Mouse (Mus musculus): Measurements from ENCODE around the gene Tmco5. TPM values are rescaled to one million over a fixed set of nuclear protein-coding genes. Genes with fewer than 3 reads are reported as not detected.

The Tmco5 gene
- total RNA-seq (2021) = 1 to 10 TPM; 3.5 to 4.1 TPM

DNA sequence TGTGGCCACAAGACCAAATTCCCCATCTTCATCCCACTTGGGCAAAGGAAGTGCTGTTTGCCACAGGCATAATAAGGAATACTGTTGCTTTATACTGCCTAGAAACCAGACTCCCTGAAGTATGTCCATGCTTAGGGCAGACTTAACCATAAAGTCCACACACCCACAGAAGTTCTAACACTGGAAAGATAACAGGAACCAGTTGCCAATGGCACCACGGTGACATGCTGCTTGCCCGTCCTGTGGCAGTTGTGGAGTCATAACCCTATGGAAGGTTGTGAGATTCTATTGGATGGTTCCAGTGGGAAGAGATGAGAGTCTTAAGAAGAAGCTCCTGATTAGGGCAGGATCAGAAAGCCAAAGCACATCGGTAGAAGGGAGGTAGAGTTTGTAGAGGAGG lies at the start of gene Tmco5:
Gene Tmco5, plus strand, starts transcription at position 301 of the 400 bp plus-strand sequence.
- DNase-seq (ENCODE audit: low spot score in 2 of 2) = no peak
- intact Hi-C loops (cut with DNase I) = no loop called here

DNA sequence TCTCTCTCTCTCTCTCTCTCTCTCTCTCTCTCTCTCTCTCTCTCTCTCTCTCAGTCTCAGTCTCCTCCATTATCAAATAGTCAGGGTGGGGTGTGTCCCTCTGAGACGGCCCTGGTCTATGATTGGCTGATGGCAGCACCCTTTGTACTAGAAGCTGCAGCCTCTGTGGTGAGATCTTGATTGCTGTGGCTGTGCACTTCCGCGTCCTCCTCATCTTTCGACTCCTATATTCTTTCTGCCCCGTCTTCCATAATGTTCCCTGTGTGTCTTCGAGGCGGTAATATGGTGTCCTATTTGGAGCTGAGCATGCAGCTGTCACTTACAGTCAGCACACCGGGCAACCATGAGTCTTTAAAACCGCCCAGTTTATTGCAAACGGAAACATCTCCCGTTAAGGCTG lies 46.6 kb upstream of the Tmco5 start:
- intact Hi-C loops (cut with DNase I) = no loop called here

DNA sequence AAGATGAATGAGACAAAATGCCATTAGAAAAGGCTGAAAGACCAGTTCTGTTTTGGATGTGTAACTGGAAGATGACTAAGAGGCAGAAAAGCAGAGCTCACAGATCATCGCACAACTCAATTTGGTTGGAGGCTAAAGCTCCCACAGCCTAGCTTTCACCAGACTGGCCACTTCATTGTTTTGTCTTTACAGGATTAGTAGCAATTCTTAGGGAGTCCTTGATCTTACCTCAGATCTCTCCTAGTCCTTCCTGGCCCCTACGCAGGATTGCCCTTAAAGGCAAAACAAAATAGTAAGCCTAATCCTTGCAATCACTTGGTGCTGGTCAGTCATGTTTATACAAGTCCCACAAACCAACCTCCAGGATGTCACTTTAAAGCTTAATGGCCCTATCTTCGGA lies 40.7 kb upstream of the Tmco5 start:
- no peak for DNase-seq (ENCODE audit: low spot score in 2 of 2)

More for the DNA sequence above, 46.6 kb upstream of the Tmco5 start:
- DNase-seq (ENCODE audit: low spot score in 2 of 2) = no peak

DNA sequence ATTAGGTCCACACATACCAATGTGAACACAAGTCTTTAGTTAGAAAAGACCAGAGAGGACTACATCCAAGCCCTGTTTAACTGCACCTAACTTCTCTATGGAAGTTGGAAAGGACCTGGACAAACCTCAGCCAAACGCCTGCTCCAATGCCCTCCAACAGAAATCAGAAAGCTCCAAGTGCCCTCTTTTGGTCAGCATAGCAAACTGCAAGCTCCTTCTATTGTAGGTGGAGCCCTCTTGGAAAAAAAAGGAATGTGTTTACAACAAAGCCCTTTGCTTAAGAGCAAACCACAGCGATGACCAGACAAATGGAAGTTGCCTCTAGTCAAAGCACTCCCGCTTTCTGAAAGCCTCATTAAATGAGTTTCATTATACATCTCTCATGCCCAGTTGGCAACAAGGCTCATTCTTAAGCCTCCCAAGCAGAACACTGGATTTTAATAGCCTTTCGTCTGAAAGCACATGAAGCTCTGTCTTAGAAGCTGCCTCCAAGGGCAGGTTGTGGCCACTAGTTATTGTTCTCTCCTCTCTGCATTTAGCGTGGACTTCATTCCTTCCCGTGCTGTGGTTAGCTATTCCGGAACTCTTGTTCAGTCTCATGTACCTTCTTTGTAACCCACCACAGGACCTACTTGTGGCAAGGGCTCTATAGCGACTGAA lies 39.8 kb upstream of the Tmco5 start:
- DNase-seq (ENCODE audit: low spot score in 2 of 2) = peak in 1 of 2 experiments; percentile 49
- intact Hi-C loops (cut with DNase I) = no loop called here

More for the DNA sequence above, 40.7 kb upstream of the Tmco5 start:
- intact Hi-C loops (cut with DNase I) = no loop called here

DNA sequence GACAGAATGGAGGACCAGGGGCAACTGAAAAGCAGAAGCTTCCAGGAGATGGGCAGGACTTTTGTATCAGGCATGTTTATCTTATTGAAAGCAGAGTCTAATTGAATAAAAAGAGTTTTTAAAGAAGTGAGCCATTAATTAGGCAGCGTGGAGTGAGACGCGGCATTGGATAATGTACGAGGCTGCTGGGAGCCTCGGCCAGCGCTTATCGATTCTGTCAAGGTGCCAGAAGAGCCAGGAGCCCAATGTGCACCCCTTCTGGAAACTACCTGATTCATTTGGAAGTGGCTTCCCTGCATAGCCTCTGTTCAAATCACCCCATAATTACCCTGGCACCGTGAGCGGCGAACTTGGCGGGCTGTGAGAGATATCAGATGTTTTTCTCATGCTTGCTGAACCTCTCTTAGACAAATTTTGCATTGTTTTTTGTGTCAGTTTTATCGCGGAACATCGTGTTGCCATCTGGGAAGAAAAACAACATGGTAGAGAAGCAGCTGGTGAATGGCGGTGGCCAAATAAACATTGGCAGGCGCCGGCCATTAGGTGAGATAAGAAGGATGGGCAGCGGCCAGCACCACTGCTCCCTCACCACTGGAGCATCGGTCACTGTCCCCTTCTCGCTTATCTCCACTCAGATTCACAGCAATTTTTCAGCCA lies 28.4 kb upstream of the Tmco5 start:
- intact Hi-C loops (cut with DNase I) = no loop called here
- DNase-seq (ENCODE audit: low spot score in 2 of 2) = no peak

DNA sequence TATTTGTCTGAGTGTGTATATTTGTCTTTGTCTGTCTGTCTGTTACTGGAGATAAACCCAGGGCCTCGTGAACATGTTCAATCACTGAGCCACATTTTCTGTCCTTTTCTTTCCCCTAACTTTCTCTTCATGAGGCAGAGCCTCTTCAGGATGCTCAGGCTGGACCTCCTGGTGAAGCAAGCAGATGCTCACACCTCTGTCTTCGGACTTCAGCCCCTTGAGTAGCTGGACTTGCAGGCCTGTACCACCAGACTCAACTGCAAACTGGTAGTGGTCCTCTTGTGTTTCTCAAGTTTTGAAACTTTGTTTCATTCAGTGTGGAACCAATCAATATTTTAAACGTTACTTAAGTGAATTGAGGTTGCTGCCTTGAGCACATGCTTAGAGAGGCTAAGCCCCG lies 27.1 kb upstream of the Tmco5 start:
- no peak for DNase-seq (ENCODE audit: low spot score in 2 of 2)
- intact Hi-C loops (cut with DNase I) = no loop called here

- intact Hi-C loops (cut with DNase I) = no loop called here
- no peak for DNase-seq (ENCODE audit: low spot score in 2 of 2)
Measured at GRCm38 (mm10) chr2:116852249-116852648, 26.2 kb upstream of the Tmco5 start.

- intact Hi-C loops (cut with DNase I) = no loop called here
- no peak for DNase-seq (ENCODE audit: low spot score in 2 of 2)
Measured at GRCm38 (mm10) chr2:116858703-116859102, 19.8 kb upstream of the Tmco5 start.

DNA sequence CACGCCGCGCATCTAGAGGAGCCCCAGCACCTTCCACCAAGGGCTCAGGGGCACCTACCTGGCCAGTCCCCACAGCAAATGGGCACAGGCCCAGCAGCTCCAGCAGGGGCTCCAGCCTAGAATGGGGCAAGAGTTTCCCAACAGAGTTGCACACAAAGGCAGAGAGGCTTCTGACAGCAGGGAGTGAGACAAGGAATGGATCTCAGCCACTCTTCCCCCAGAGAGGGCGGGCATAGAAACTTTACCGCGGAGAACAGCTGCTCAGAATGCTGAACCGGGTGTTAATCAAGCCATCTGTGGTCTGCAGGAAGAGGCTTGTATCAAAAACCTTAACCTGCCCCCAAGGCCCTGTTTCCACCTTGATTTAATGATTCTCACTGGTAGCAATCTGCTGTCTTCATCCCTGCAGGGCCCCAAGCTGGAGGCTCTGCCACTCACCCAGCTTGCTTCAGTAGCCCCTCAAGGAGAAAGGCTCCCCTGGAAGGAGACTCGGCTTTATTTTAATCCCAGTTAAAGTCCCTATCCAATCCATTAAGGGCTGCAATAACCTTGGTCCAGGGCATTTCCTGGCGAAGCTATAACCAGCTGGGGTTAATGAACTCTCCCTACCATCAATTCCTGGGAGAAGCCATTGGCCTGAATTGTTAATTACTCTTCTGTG lies 1.4 kb upstream of the Tmco5 start:
- intact Hi-C loops (cut with DNase I) = no loop called here
- DNase-seq (ENCODE audit: low spot score in 2 of 2) = peak in 1 of 2 experiments; percentile 33

GRCm38 (mm10) chr2:116879730-116880129 lies 1.2 kb downstream of the Tmco5 start:
- intact Hi-C loops (cut with DNase I) = no loop called here
- peak; percentile 33 to 83 for DNase-seq (ENCODE audit: low spot score in 2 of 2)

DNA sequence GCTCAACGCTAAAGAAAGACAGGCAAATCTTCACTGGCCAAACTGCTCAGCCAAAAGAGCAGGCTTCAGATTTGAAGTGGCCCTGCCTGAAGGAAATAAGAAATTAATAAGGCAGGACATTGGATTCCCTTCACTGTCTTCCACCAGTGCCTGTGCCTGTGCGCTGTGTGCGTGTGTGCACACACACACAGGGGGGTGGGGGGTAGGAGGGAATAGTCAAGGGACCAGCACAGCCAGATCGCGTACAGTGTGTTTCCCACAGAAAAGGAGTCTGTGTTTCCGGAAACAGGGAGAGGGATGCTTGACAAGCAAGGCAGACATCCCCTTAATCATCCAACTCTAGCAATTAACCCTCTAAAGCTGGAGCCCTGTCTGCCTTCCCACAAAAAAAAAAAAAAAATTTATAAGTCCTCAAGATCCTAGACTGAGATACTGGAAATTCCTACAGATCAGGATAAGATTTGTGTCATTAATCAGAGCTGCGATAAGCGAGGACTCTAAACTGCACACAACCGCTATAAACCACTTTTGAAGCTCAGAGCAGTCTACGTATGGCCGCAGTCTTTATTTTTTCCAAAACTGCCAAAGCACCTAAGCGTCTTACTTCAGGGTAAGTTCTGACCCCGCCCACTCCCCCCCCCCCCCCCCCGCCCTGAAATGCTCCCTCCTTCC lies 15.0 kb downstream of the Tmco5 start:
- DNase-seq (ENCODE audit: low spot score in 2 of 2) = no peak
- intact Hi-C loops (cut with DNase I) = loop anchor here (5.0 kb wide), 1 partner anchor 549 kb away; no protein-coding TSS in a partner anchor

DNA sequence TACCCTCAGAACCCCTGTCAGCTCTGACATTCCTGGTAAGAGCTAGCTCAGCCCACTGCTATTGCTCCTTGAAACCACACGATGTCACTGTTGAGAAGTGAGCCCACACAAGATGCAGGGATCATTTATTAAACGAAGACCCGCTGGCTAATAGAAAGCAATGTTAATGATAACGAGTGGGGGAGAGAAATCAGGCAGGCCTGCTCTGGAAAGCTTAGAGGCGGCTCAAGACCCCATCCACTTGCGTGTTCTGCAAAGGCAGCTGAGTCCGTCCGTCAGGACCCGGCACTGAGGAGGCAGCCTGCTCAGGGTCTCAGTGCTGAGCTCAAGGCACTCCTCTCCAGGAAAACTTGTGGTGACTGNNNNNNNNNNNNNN lies 15.5 kb downstream of the Tmco5 start:
- DNase-seq (ENCODE audit: low spot score in 2 of 2) = peak; percentile 60 to 61
- intact Hi-C loops (cut with DNase I) = loop anchor here (5.0 kb wide), 1 partner anchor 548 kb away; no protein-coding TSS in a partner anchor

- intact Hi-C loops (cut with DNase I) = loop anchor here (1.0 to 5.0 kb wide), 4 partner anchors 222 to 348 kb away; partner anchors contain the start of genes Fam98b and Spred1
- DNase-seq (ENCODE audit: low spot score in 2 of 2) = peak; percentile 99
Measured at GRCm38 (mm10) chr2:116899615-116900272, 21.3 kb downstream of the Tmco5 start.

DNA sequence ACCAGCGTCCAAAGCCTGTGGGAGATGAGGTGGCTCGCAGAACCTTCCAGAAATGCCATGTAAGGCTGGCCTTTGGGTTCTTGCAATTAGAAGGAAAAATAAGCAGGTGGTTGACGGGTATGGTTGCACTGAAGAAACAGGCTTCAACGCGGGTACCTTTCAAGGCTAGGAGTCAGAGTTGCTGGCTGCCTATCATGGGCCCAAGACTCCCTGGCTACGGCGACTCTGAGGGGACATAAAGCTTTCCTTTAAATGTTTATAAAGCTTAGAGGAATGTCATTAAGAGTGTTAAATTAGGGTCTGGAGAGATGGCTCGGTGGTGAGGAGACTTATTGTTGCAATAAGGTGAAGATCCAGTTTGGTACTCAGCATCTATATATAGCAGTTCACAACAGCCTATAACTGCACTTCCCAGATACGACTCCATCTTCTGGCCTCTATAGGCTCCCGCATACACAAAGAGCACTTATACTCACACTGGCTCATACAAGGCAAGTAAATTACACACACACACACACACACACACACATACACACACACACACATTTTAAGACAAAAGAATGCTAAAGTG lies 21.9 kb downstream of the Tmco5 start:
- no peak for DNase-seq (ENCODE audit: low spot score in 2 of 2)
- intact Hi-C loops (cut with DNase I) = loop anchor here (1.0 kb wide), 3 partner anchors 221 to 331 kb away; partner anchors contain the start of gene Spred1

DNA sequence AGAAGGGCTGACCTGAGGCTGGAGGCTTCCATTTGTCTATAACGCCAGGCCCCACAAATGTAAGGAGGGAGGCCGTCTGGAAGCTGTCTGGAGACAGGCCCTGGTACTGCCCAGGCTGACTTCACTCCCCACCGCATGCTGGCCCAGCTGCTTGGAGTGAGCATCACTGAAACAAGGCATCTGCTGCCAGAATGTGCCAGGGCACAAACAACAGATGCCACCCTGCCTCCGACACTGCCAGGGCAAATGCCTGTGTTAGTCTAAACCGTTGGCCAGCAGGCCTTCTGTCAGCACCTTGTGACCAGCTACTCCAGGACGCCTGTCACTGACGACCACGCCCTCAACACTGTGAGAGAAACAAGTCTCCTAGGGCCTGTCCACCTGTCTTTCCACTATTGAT lies 29.8 kb downstream of the Tmco5 start:
- intact Hi-C loops (cut with DNase I) = no loop called here
- no peak for DNase-seq (ENCODE audit: low spot score in 2 of 2)

DNA sequence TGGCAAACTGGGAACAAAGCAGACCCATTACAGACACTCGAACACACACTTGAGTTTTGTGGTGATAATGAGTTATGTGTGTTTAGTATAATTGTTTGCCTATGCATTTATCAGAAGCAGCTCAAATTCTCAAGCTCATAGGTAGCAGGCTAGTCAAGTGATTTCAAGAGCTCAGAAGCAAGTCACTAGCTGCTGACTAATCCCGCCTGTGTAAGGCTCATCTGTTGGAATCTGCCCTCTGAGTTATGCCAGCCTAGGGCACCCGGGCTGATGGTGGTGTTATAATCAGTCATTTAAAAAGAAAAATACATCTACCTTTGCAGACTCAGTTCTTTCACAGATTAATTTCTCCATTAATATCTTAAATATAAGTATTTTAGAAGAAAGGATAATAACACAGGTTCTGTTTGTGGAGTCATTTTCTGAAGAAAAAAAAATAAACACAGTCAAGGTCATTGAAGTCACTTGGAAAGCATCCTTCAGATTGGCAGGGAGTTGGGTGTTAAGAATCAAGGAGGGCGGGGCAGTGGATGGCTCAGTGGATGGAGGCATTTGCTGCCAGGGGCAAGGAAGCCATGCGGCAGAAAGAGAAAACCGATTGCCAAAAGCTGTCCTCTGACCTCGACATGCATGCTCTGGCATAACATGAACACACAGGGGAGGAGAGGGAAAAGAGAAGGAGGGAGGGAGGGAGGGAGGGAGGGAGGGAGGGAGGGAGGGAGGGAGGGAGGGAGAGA lies 34.0 kb downstream of the Tmco5 start:
- intact Hi-C loops (cut with DNase I) = no loop called here
- DNase-seq (ENCODE audit: low spot score in 2 of 2) = no peak

DNA sequence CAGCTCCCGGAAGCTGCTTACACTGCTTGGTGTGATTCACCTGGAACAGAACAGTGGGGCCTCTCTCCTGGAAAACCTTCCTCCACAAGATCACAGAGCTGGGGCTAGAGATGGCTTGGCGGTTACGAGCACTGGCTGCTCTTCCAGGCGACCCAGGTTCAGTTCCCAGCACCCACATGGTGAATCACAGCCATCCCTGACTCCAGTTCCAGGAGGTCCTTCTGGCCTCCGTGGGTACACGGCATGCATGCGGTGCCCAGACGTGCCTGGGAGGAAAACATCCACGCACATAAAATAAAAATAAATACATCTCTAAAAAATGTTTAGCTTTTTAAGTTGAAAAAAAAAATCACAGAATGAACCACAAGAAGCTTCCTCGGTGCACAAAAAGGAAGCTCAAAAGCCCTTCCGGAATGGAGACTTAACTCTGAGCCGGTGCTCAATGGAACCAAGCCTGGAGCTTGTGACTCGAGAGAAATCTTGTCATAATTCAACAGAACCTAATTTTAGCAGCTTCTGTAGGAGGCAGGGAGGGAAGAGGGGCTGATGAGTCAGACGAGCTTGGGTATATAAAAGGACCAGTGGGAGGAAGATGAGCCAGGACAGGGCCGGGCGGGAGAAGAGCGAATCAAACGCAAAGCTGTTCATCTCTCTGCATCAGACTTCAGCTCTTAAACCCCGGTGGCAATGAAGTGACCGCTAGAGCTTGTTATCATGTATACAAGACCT lies 35.4 kb downstream of the Tmco5 start:
- peak; percentile 67 to 98 for DNase-seq (ENCODE audit: low spot score in 2 of 2)
- intact Hi-C loops (cut with DNase I) = loop anchor here (1.0 kb wide), 2 partner anchors 104 to 207 kb away; partner anchors contain the start of gene Spred1

DNA sequence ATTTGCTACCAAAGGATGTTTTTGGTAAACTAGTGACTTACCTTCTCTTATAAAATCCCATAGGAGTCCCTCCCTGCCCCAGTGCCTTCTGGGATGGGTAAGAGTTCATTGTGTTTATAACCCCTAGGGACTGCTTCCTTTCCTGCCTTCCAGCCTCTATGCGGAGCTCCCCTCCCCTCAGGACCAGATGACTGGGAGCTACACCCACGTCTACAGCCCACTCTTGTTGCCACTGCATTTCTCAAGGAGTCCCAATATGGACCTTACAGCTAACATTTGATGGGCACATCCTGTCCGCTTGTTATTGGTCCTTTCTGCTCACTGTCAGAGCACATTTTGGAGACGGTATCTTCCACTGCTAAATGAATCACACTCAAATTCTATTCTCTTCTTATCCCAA lies 36.1 kb downstream of the Tmco5 start:
- DNase-seq (ENCODE audit: low spot score in 2 of 2) = peak in 1 of 2 experiments; percentile 83
- intact Hi-C loops (cut with DNase I) = loop anchor here (1.0 kb wide), 2 partner anchors 104 to 207 kb away; partner anchors contain the start of gene Spred1
